Mouse (Mus musculus) layer of hippocampus, adult 9-10 months (tissue): Measurements from ENCODE around the gene Dpm2.

Experiments
- DNase-seq: peaks from one replicate; pipeline ENCODE4 v3.0.0; 2022; ENCODE audit warnings: low spot score

Gene Dpm2

GRCm38 (mm10) chr2:32617109-32617508, 46.5 kb downstream of the Dpm2 start:
- no peak for DNase-seq

- no peak for DNase-seq
Observed at GRCm38 (mm10) chr2:32617601-32618000, 46.9 kb downstream of the Dpm2 start.

GRCm38 (mm10) chr2:32618051-32618450, 47.4 kb downstream of the Dpm2 start:
- DNase-seq: no peak

- no peak for DNase-seq
Observed at GRCm38 (mm10) chr2:32620682-32621516, 50.2 kb downstream of the Dpm2 start.

- DNase-seq: no peak
Observed at GRCm38 (mm10) chr2:32621517-32621859, 50.8 kb downstream of the Dpm2 start, which contains the start of gene Ak1. Gene Ak1 (plus strand): TSS chr2:32621758.
